ENCODE assay signal across 33 mouse cellular contexts in the genomic region with DNA sequence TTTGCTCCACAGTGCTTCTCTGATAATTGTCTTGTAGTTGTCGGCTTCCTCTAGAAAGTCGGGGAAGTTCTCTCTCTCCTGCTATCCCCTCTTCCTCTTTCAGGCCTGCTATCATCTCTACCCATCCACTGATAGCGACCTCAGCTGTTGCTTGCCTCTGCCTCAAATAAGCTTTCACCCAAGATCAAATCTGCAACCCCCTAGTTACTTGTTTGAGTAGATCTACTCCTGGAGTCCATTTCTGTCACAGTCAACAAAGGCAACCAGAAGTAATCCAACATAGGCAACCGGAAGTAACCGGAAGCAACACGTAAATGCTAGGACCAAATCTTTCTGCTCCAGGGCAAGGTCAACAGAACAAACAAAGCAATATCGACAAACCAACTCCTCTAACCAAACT. TPM values are rescaled to one million over a fixed set of nuclear protein-coding genes. Genes with fewer than 3 reads are reported as not detected.
DNase-seq lines count a peak whose midpoint lies in the region; ATAC-seq and TF ChIP-seq lines count a peak whose summit lies in the region.
"Had no signal": no experiment of that assay in that cellular context is flagged by ENCODE, and none has a peak within 500 bp of the region (broad histone marks: within the 10 kb centered on the region; RNA-seq: fewer than 3 reads in every experiment).

No protein-coding gene starts in this region.

- 0 out of 2 replicates have a peak overlapping the region, but pooled peaks have one; percentile 56 for H3K27ac ChIP-seq in heart, embryonic 10.5 days
- H3K27ac ChIP-seq in heart, embryonic 11.5 days (ENCODE audit: low read depth, low read length), result no peak overlapping the region
- no peak overlapping the region for H3K27ac ChIP-seq in kidney, embryonic 16.5 days (ENCODE audit: low read length)
- H3K27ac ChIP-seq: embryonic facial prominence, embryonic 10.5 days; embryonic facial prominence, embryonic 13.5 days; forebrain, embryonic 10.5 days; forebrain, embryonic 13.5 days; gastrocnemius, adult 2 months; hindbrain, embryonic 14.5 days; hindbrain, postnatal 0 days had no signal

- DNase-seq in heart, embryonic 10.5 days (ENCODE audit: low spot score), result no peak
- DNase-seq in G1E (ENCODE audit: low spot score) (no peak), R1 (ENCODE audit: low read depth, low spot score) (peak; percentile 25)
- no peak for DNase-seq in frontal cortex, adult 2 months (ENCODE audit: extremely low spot score in 1 of 2, low spot score in 1 of 2)
- DNase-seq: adrenal gland, adult 8-10 months; adrenal gland, postnatal 25 days; B cell, adult 2 months; cerebellum, adult 2 months; cerebellum, adult 9-11 months; cerebellum, postnatal 25 days; embryo, embryonic 11 days; gastrocnemius, adult 2 months; gastrocnemius, postnatal 25 days; heart, postnatal 10 days; heart, postnatal 4 days; kidney, adult 18-20 months; kidney, adult 9 months had no signal

- H3K36me3 ChIP-seq in heart, embryonic 10.5 days, result no peaks in the 10 kb centered on the region
- no peaks in the 10 kb centered on the region for H3K36me3 ChIP-seq in heart, embryonic 11.5 days (ENCODE audit: control insufficient read depth, insufficient read depth, low read length)
- no peaks in the 10 kb centered on the region for H3K36me3 ChIP-seq in G1E (replicated peaks)
- no peaks in the 10 kb centered on the region for H3K36me3 ChIP-seq in kidney, embryonic 16.5 days (ENCODE audit: insufficient read depth, low read length)
- H3K36me3 ChIP-seq: embryonic facial prominence, embryonic 10.5 days; embryonic facial prominence, embryonic 13.5 days; forebrain, embryonic 10.5 days; heart, embryonic 15.5 days had no signal

- WGBS in heart, embryonic 10.5 days, result 64% methylated on average over 7 of the region's 7 CpGs
- WGBS in heart, embryonic 11.5 days (ENCODE audit: insufficient replicate concordance), result 66% methylated on average over 7 of the region's 7 CpGs
- WGBS in kidney, embryonic 16.5 days, result 80% methylated on average over 7 of the region's 7 CpGs

- no peak overlapping the region for H3K9ac ChIP-seq in heart, embryonic 11.5 days (ENCODE audit: low read depth, low read length)
- H3K9ac ChIP-seq in kidney, embryonic 16.5 days (replicated peaks; ENCODE audit: low read length), result no peak overlapping the region
- H3K9ac ChIP-seq: embryonic facial prominence, embryonic 13.5 days; forebrain, embryonic 13.5 days; heart, embryonic 15.5 days; hindbrain, embryonic 14.5 days had no signal

- ATAC-seq in heart, embryonic 11.5 days (replicated peaks; ENCODE audit: insufficient number of reproducible peaks, low FRiP score, low TSS enrichment), result no peak
- peak; percentile 63 for ATAC-seq in G1E (ENCODE audit: extremely low read depth, insufficient number of reproducible peaks, low FRiP score, poor library complexity, severe bottlenecking)
- peak; percentile 50 for ATAC-seq in megakaryocyte, adult 5-6 weeks (ENCODE audit: poor library complexity, severe bottlenecking)
- no peak for ATAC-seq in erythroblast, adult 5-6 weeks (replicated peaks; ENCODE audit: low FRiP score, poor library complexity, severe bottlenecking)
- ATAC-seq in kidney, embryonic 16.5 days (ENCODE audit: low FRiP score, low TSS enrichment), result no peak
- ATAC-seq: activated CD4-positive, CD25-positive, alpha-beta regulatory T cell, adult 4 months; forebrain, embryonic 13.5 days; forebrain, embryonic 16.5 days; hindbrain, postnatal 0 days; inflammation-experienced regulatory T-cells, adult 6 months; intestine, embryonic 16.5 days had no signal

- H3K4me3 ChIP-seq in heart, embryonic 10.5 days, result no peak overlapping the region
- H3K4me3 ChIP-seq in heart, embryonic 11.5 days (ENCODE audit: low read depth, low read length), result no peak overlapping the region
- peak overlapping the region; percentile 36; the same call in 1 of the 2 replicates for H3K4me3 ChIP-seq in G1E (ENCODE audit: low read depth, low read length)
- no peak overlapping the region for H3K4me3 ChIP-seq in kidney, embryonic 16.5 days (ENCODE audit: low read length)
- H3K4me3 ChIP-seq: embryonic facial prominence, embryonic 10.5 days; embryonic facial prominence, embryonic 13.5 days; forebrain, embryonic 10.5 days; forebrain, embryonic 13.5 days; gastrocnemius, adult 2 months; heart, embryonic 15.5 days had no signal

- no peaks in the 10 kb centered on the region for H3K27me3 ChIP-seq in heart, embryonic 10.5 days (ENCODE audit: insufficient read depth, poor library complexity, severe bottlenecking)
- H3K27me3 ChIP-seq in heart, embryonic 11.5 days (ENCODE audit: control insufficient read depth, insufficient read depth, low read length), result no peaks in the 10 kb centered on the region
- peaks cover 11% of the 10 kb centered on the region for H3K27me3 ChIP-seq in G1E (ENCODE audit: insufficient read depth, low read length)
- no peaks in the 10 kb centered on the region for H3K27me3 ChIP-seq in kidney, embryonic 16.5 days (ENCODE audit: insufficient read depth, low read length)
- H3K27me3 ChIP-seq: embryonic facial prominence, embryonic 13.5 days; forebrain, embryonic 13.5 days; heart, embryonic 15.5 days had no signal

- H3K4me2 ChIP-seq in heart, embryonic 11.5 days, result no peak overlapping the region
- no peak overlapping the region for H3K4me2 ChIP-seq in kidney, embryonic 16.5 days (replicated peaks; ENCODE audit: low read depth, low read length)
- H3K4me2 ChIP-seq: embryonic facial prominence, embryonic 13.5 days; forebrain, embryonic 13.5 days; heart, embryonic 15.5 days; hindbrain, embryonic 14.5 days had no signal

- no peaks in the 10 kb centered on the region for H3K9me3 ChIP-seq in heart, embryonic 10.5 days
- no peaks in the 10 kb centered on the region for H3K9me3 ChIP-seq in heart, embryonic 11.5 days (replicated peaks; ENCODE audit: control insufficient read depth, low read length)
- H3K9me3 ChIP-seq in G1E (replicated peaks), result no peaks in the 10 kb centered on the region
- H3K9me3 ChIP-seq in kidney, embryonic 16.5 days (ENCODE audit: low read length), result no peaks in the 10 kb centered on the region
- H3K9me3 ChIP-seq: embryonic facial prominence, embryonic 10.5 days; embryonic facial prominence, embryonic 13.5 days; forebrain, embryonic 10.5 days; forebrain, embryonic 13.5 days; heart, embryonic 15.5 days had no signal

- no peak for TF ChIP-seq CTCF in G1E (IDR thresholded peaks at IDR 0.05; ENCODE audit: low read depth, low read length)

- H3K4me1 ChIP-seq in heart, embryonic 10.5 days, result peaks cover 53% of the 10 kb centered on the region
- peaks cover 55% of the 10 kb centered on the region for H3K4me1 ChIP-seq in heart, embryonic 11.5 days (ENCODE audit: control insufficient read depth, insufficient read depth, low read length)
- peaks cover 21% of the 10 kb centered on the region for H3K4me1 ChIP-seq in G1E (ENCODE audit: insufficient read depth, low read depth, low read length)
- peaks cover 15% of the 10 kb centered on the region; the same call in 1 of the 2 replicates for H3K4me1 ChIP-seq in kidney, embryonic 16.5 days (ENCODE audit: insufficient read depth, low read length)

RNA-seq across cellular contexts. Expression of a gene that starts 14.8 kb away (rescaled TPM):
- 236 and 246 TPM in 2 replicates for polyA plus RNA-seq in heart, embryonic 10.5 days (2016; fragmentation: Nextera tagmentation; extraction: Ambion mirVana)
- 274 and 286 TPM in 2 replicates for polyA plus RNA-seq in heart, embryonic 11.5 days (2014; fragmentation: Nextera tagmentation; extraction: Ambion mirVana)
- 57.5 and 90.6 TPM in 2 replicates for total RNA-seq in G1E (2014; fragmentation: Nextera tagmentation)
- total RNA-seq in G1E (2017), result 75.6 and 81.1 TPM in 2 replicates
- polyA plus RNA-seq in G1E (2012), result 144 and 180 TPM in 2 replicates
- 297 and 307 TPM in 2 replicates for total RNA-seq in megakaryocyte, adult 5-6 weeks (2015)
- total RNA-seq in megakaryocyte, adult 5-6 weeks (2017), result 232 and 285 TPM in 2 replicates
- 251 and 286 TPM in 2 replicates for total RNA-seq in erythroblast, adult 5-6 weeks (2015; ENCODE audit: low replicate concordance)
- 144 and 157 TPM in 2 replicates for total RNA-seq in erythroblast, adult 5-6 weeks (2017; ENCODE audit: low replicate concordance)
- 177 and 178 TPM in 2 replicates for polyA plus RNA-seq in kidney, embryonic 16.5 days (2015; fragmentation: Nextera tagmentation; extraction: Ambion mirVana)
- 71.1 and 82.2 TPM in 2 replicates for polyA plus RNA-seq in frontal cortex, adult 2 months (2012; rRNA removed)

RNA-seq across cellular contexts. Expression of a gene that starts 50.2 kb away (rescaled TPM):
- polyA plus RNA-seq in heart, embryonic 10.5 days (2016; fragmentation: Nextera tagmentation; extraction: Ambion mirVana), result 0.05 and 0.33 TPM in 2 replicates
- polyA plus RNA-seq in heart, embryonic 11.5 days (2014; fragmentation: Nextera tagmentation; extraction: Ambion mirVana), result not detected in 2 replicates
- total RNA-seq in G1E (2014; fragmentation: Nextera tagmentation), result not detected in 2 replicates
- total RNA-seq in G1E (2017), result 0.06 and 0.11 TPM in 2 replicates
- not detected in 2 replicates for polyA plus RNA-seq in G1E (2012)
- 14.1 and 14.2 TPM in 2 replicates for total RNA-seq in megakaryocyte, adult 5-6 weeks (2015)
- 6.9 and 10.2 TPM in 2 replicates for total RNA-seq in megakaryocyte, adult 5-6 weeks (2017)
- 2.5 and 3.6 TPM in 2 replicates for total RNA-seq in erythroblast, adult 5-6 weeks (2015; ENCODE audit: low replicate concordance)
- total RNA-seq in erythroblast, adult 5-6 weeks (2017; ENCODE audit: low replicate concordance), result 0.51 and 1.3 TPM in 2 replicates
- polyA plus RNA-seq in kidney, embryonic 16.5 days (2015; fragmentation: Nextera tagmentation; extraction: Ambion mirVana), result 0.25 TPM in 1 of 2 replicates, not detected in the other
- polyA plus RNA-seq in frontal cortex, adult 2 months (2012; rRNA removed), result 0.02 TPM in 1 of 2 replicates, not detected in the other
- total RNA-seq: heart, postnatal 10 days; hindbrain, postnatal 0 days had no signal
- polyA plus RNA-seq: cortical plate, adult 2 months; forebrain, embryonic 13.5 days; hindbrain, embryonic 14.5 days had no signal

Comparison
In these comparisons a context has a peak if more than half of its experiments do, and no peak if none do; other contexts are left out.
1. ATAC-seq: peak in G1E (single experiment) and megakaryocyte, adult 5-6 weeks (single experiment); none in heart, embryonic 11.5 days (single experiment), erythroblast, adult 5-6 weeks (single experiment) and kidney, embryonic 16.5 days (single experiment).